Mouse (Mus musculus): ENCODE measurements around the gene Gon7. TPM values are rescaled to one million over a fixed set of nuclear protein-coding genes. Genes with fewer than 3 reads are reported as not detected.
A peak's percentile ranks its signal among the peaks of the same experiment; 100 is the strongest.

Gene Gon7
- polyA plus RNA-seq, 1 experiment from 2014 or later = 44.9 TPM

- Histone ChIP-seq H3K27me3 (ENCODE audit: control insufficient read depth, insufficient read depth, low read length) (no peaks in the 10 kb centered on the region), H3K4me3 (replicated peaks; ENCODE audit: low read depth, low read length) (no peak overlapping the region), H3K36me3 (ENCODE audit: control insufficient read depth, insufficient read depth, low read length) (peaks cover 65% of the 10 kb centered on the region), H3K27ac (replicated peaks; ENCODE audit: low read depth, low read length) (no peak overlapping the region), H3K9me3 (ENCODE audit: control insufficient read depth, low read length) (no peaks in the 10 kb centered on the region), H3K4me1 (ENCODE audit: control insufficient read depth, insufficient read depth, low read length) (no peaks in the 10 kb centered on the region), H3K4me2 (ENCODE audit: low read length) (no peak overlapping the region), H3K9ac (replicated peaks; ENCODE audit: low read length) (no peak overlapping the region)
- 88% methylated on average over 14 of the region's 14 CpGs for WGBS
- DNase-seq = no peak
- ATAC-seq (ENCODE audit: low FRiP score, low TSS enrichment) = no peak
Measured at GRCm38 (mm10) chr12:102776035-102776434, 18.4 kb upstream of the Gon7 start.

GRCm38 (mm10) chr12:102772676-102773075 is 15.1 kb upstream of the Gon7 start:
- H3K9ac ChIP-seq (replicated peaks; ENCODE audit: low read length) = no peak overlapping the region
- no peaks in the 10 kb centered on the region for H3K9me3 ChIP-seq (ENCODE audit: control insufficient read depth, low read length)
- H3K36me3 ChIP-seq (ENCODE audit: control insufficient read depth, insufficient read depth, low read length) = peaks cover 86% of the 10 kb centered on the region
- DNase-seq (no peak), ATAC-seq (ENCODE audit: low FRiP score, low TSS enrichment) (no peak)
- 97% methylated on average over 5 of the region's 5 CpGs for WGBS
- H3K27ac ChIP-seq (replicated peaks; ENCODE audit: low read depth, low read length) = no peak overlapping the region
- H3K4me3 ChIP-seq (replicated peaks; ENCODE audit: low read depth, low read length) = no peak overlapping the region
- H3K4me1 ChIP-seq (ENCODE audit: control insufficient read depth, insufficient read depth, low read length) = no peaks in the 10 kb centered on the region
- H3K27me3 ChIP-seq (ENCODE audit: control insufficient read depth, insufficient read depth, low read length) = no peaks in the 10 kb centered on the region
- H3K4me2 ChIP-seq (ENCODE audit: low read length) = no peak overlapping the region

- Histone ChIP-seq H3K27me3 (ENCODE audit: control insufficient read depth, insufficient read depth, low read length) (no peaks in the 10 kb centered on the region), H3K4me2 (ENCODE audit: low read length) (no peak overlapping the region), H3K9me3 (ENCODE audit: control insufficient read depth, low read length) (no peaks in the 10 kb centered on the region), H3K36me3 (ENCODE audit: control insufficient read depth, insufficient read depth, low read length) (peaks cover 88% of the 10 kb centered on the region), H3K4me1 (ENCODE audit: control insufficient read depth, insufficient read depth, low read length) (no peaks in the 10 kb centered on the region), H3K9ac (replicated peaks; ENCODE audit: low read length) (no peak overlapping the region), H3K27ac (replicated peaks; ENCODE audit: low read depth, low read length) (no peak overlapping the region), H3K4me3 (replicated peaks; ENCODE audit: low read depth, low read length) (no peak overlapping the region)
- DNase-seq = no peak
- ATAC-seq (ENCODE audit: low FRiP score, low TSS enrichment) = no peak
- 95% methylated on average over 8 of the region's 8 CpGs for WGBS
Measured at GRCm38 (mm10) chr12:102771601-102772000, 14.0 kb upstream of the Gon7 start.

GRCm38 (mm10) chr12:102769000-102769399 is 11.4 kb upstream of the Gon7 start:
- Histone ChIP-seq H3K9me3 (ENCODE audit: control insufficient read depth, low read length) (no peaks in the 10 kb centered on the region), H3K27me3 (ENCODE audit: control insufficient read depth, insufficient read depth, low read length) (no peaks in the 10 kb centered on the region), H3K9ac (replicated peaks; ENCODE audit: low read length) (no peak overlapping the region), H3K4me1 (ENCODE audit: control insufficient read depth, insufficient read depth, low read length) (no peaks in the 10 kb centered on the region), H3K36me3 (ENCODE audit: control insufficient read depth, insufficient read depth, low read length) (peaks cover 90% of the 10 kb centered on the region), H3K4me3 (replicated peaks; ENCODE audit: low read depth, low read length) (no peak overlapping the region), H3K4me2 (ENCODE audit: low read length) (no peak overlapping the region), H3K27ac (replicated peaks; ENCODE audit: low read depth, low read length) (no peak overlapping the region)
- DNase-seq = peak; percentile 27
- no peak for ATAC-seq (ENCODE audit: low FRiP score, low TSS enrichment)
- WGBS = 95% methylated on average over 4 of the region's 4 CpGs

DNA sequence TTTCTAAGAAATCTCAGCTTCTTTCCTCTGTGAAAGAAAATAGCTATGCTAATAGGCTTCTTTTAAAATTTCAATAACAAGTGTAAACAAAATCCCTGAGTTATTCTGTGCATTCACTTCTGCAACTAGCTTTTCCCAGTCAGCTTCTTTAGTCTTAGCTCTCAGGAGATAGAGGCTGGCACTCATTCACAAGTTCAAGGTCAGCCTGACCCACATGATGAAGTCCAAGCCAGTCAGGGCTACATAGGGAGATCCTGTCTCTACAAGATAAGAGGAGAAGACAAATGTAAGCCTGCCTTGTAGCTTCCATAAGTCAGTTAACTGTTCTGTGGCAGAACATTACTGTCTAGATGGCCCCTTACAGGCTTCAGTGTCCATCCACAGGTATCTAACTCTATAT is 6.1 kb upstream of the Gon7 start:
- Histone ChIP-seq H3K27ac (replicated peaks; ENCODE audit: low read depth, low read length) (no peak overlapping the region), H3K4me3 (replicated peaks; ENCODE audit: low read depth, low read length) (no peak overlapping the region), H3K9me3 (ENCODE audit: control insufficient read depth, low read length) (no peaks in the 10 kb centered on the region), H3K27me3 (ENCODE audit: control insufficient read depth, insufficient read depth, low read length) (no peaks in the 10 kb centered on the region), H3K4me1 (ENCODE audit: control insufficient read depth, insufficient read depth, low read length) (peaks cover 5% of the 10 kb centered on the region), H3K9ac (replicated peaks; ENCODE audit: low read length) (no peak overlapping the region), H3K4me2 (ENCODE audit: low read length) (no peak overlapping the region), H3K36me3 (ENCODE audit: control insufficient read depth, insufficient read depth, low read length) (peaks cover 54% of the 10 kb centered on the region)
- ATAC-seq (ENCODE audit: low FRiP score, low TSS enrichment) = no peak
- DNase-seq = no peak

- no peak for DNase-seq
- no peaks in the 10 kb centered on the region for H3K27me3 ChIP-seq (ENCODE audit: control insufficient read depth, insufficient read depth, low read length)
- ATAC-seq (ENCODE audit: low FRiP score, low TSS enrichment) = no peak
- no peak overlapping the region for H3K9ac ChIP-seq (replicated peaks; ENCODE audit: low read length)
- peaks cover 11% of the 10 kb centered on the region for H3K4me1 ChIP-seq (ENCODE audit: control insufficient read depth, insufficient read depth, low read length)
- H3K27ac ChIP-seq (replicated peaks; ENCODE audit: low read depth, low read length) = no peak overlapping the region
- H3K4me3 ChIP-seq (replicated peaks; ENCODE audit: low read depth, low read length) = no peak overlapping the region
- WGBS = 94% methylated on average over 3 of the region's 3 CpGs
- H3K36me3 ChIP-seq (ENCODE audit: control insufficient read depth, insufficient read depth, low read length) = peaks cover 34% of the 10 kb centered on the region
- no peak overlapping the region for H3K4me2 ChIP-seq (ENCODE audit: low read length)
- no peaks in the 10 kb centered on the region for H3K9me3 ChIP-seq (ENCODE audit: control insufficient read depth, low read length)
Measured at GRCm38 (mm10) chr12:102761668-102762067, 4.1 kb upstream of the Gon7 start.

DNA sequence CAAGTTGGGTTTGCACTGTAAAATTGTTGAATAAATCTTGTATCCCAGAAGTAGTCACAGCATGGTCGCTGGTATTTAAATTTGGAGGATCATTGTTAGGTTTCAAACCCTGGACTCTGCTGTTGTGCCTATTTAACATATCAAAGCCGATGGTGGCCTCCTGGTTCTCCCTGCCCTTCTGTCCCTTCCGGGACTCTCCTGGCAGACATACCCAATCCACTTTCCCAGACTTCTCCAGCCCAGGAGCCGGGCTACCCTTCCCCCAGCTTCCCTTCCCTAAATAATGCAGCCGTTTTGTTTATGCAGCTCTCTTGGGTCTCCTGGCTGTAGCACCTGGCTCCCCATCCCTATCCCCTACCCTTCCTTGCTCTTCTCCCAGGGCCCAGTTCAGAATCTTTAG is 1.3 kb upstream of the Gon7 start:
- WGBS = under 1% methylated on average over 5 of the region's 5 CpGs
- ATAC-seq (ENCODE audit: low FRiP score, low TSS enrichment) (no peak), DNase-seq (no peak)
- Histone ChIP-seq H3K4me1 (ENCODE audit: control insufficient read depth, insufficient read depth, low read length) (peaks cover 19% of the 10 kb centered on the region), H3K27me3 (ENCODE audit: control insufficient read depth, insufficient read depth, low read length) (no peaks in the 10 kb centered on the region), H3K4me3 (replicated peaks; ENCODE audit: low read depth, low read length) (peak overlapping the region; percentile 72), H3K9ac (replicated peaks; ENCODE audit: low read length) (peak overlapping the region; percentile 74; the same call in 1 of the 2 replicates), H3K27ac (replicated peaks; ENCODE audit: low read depth, low read length) (no peak overlapping the region), H3K36me3 (ENCODE audit: control insufficient read depth, insufficient read depth, low read length) (peaks cover 13% of the 10 kb centered on the region), H3K4me2 (ENCODE audit: low read length) (peak overlapping the region; percentile 94), H3K9me3 (ENCODE audit: control insufficient read depth, low read length) (no peaks in the 10 kb centered on the region)

DNA sequence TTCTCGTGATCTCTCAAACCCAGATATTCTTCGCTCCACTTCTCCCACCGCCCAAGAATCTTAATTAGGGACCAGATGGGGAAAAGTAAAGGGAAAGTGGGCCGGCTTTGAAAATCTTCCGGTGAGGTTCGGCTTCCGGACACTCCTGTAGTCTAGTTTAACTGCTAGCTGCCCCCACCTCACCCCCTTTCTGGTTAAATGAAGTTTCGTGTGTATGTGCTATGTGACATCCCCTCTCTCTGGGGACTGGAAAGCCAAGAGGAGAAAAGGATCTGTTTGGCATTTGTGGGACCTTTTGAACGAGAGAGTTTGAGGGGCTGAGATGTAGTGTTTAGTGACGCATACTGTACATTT is 777 bp upstream of the Gon7 start, which contains the start of gene Gm20604:
Gm20604 (minus strand) TSS at position 270 of the 354 bp plus-strand sequence.
- Histone ChIP-seq H3K9ac (replicated peaks; ENCODE audit: low read length) (peak within 1 kb of the TSS; percentile 74), H3K27me3 (ENCODE audit: control insufficient read depth, insufficient read depth, low read length) (no peaks in the 10 kb centered on the region), H3K36me3 (ENCODE audit: control insufficient read depth, insufficient read depth, low read length) (peaks cover 13% of the 10 kb centered on the region), H3K4me2 (ENCODE audit: low read length) (peak within 1 kb of the TSS; percentile 94), H3K27ac (replicated peaks; ENCODE audit: low read depth, low read length) (peak within 1 kb of the TSS; percentile 83), H3K9me3 (ENCODE audit: control insufficient read depth, low read length) (no peaks in the 10 kb centered on the region), H3K4me1 (ENCODE audit: control insufficient read depth, insufficient read depth, low read length) (peaks cover 19% of the 10 kb centered on the region), H3K4me3 (replicated peaks; ENCODE audit: low read depth, low read length) (peak within 1 kb of the TSS; percentile 72)
- no peak for DNase-seq
- under 1% methylated on average over 10 of the region's 10 CpGs for WGBS
- ATAC-seq (ENCODE audit: low FRiP score, low TSS enrichment) = no peak

GRCm38 (mm10) chr12:102757055-102757688 is 431 bp downstream of the Gon7 start:
- Histone ChIP-seq H3K36me3 (ENCODE audit: control insufficient read depth, insufficient read depth, low read length) (peaks cover 7% of the 10 kb centered on the region), H3K4me2 (ENCODE audit: low read length) (peak overlapping the region; percentile 65), H3K27me3 (ENCODE audit: control insufficient read depth, insufficient read depth, low read length) (no peaks in the 10 kb centered on the region), H3K27ac (replicated peaks; ENCODE audit: low read depth, low read length) (peak overlapping the region; percentile 83), H3K9me3 (ENCODE audit: control insufficient read depth, low read length) (no peaks in the 10 kb centered on the region), H3K9ac (replicated peaks; ENCODE audit: low read length) (peak overlapping the region; percentile 59), H3K4me3 (replicated peaks; ENCODE audit: low read depth, low read length) (peak overlapping the region; percentile 72), H3K4me1 (ENCODE audit: control insufficient read depth, insufficient read depth, low read length) (peaks cover 19% of the 10 kb centered on the region)
- ATAC-seq (ENCODE audit: low FRiP score, low TSS enrichment) = peak; percentile 74
- WGBS = 2% methylated on average over 46 of the region's 46 CpGs
- no peak for DNase-seq
